ENCODE assay signal across 21 mouse cellular contexts in the genomic region with DNA sequence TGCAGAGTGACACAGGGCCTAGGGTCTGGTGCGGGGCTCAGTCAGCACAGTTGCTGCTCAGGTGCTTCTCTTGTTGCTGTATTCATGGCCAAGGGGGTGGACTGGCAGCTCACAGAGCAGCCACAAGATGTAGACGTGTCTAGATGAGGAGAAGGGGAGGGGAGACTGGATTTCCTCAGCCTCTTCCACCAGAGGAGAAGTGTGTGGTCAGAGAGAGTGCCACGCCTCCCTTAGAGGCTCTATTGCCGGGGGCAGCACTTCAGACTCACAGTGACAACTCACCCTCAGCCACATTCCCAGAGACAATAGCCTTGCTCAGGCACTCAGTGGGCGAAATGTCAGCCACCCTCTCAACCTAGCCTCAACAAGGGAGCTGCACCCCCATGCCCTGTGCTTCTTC. TPM values are rescaled to one million over a fixed set of nuclear protein-coding genes. Genes with fewer than 3 reads are reported as not detected.
DNase-seq lines count a peak whose midpoint lies in the region; ATAC-seq and TF ChIP-seq lines count a peak whose summit lies in the region.
"Had no signal": no experiment of that assay in that cellular context is flagged by ENCODE, and none has a peak within 500 bp of the region (broad histone marks: within the 10 kb centered on the region; RNA-seq: fewer than 3 reads in every experiment).

No protein-coding gene starts in this region.

- peaks cover 39% of the 10 kb centered on the region for H3K4me1 ChIP-seq in heart, embryonic 10.5 days
- peaks cover 10% of the 10 kb centered on the region; the same call in 1 of the 2 replicates for H3K4me1 ChIP-seq in lung, postnatal 0 days (ENCODE audit: insufficient read depth, low read depth, low read length)
- H3K4me1 ChIP-seq in ES-Bruce4 (ENCODE audit: control insufficient read depth, insufficient read depth, low read length) = peaks cover 6% of the 10 kb centered on the region
- H3K4me1 ChIP-seq: embryonic facial prominence, embryonic 12.5 days had no signal

- no peaks in the 10 kb centered on the region for H3K9me3 ChIP-seq in heart, embryonic 10.5 days
- no peaks in the 10 kb centered on the region for H3K9me3 ChIP-seq in lung, postnatal 0 days (ENCODE audit: low read length)
- H3K9me3 ChIP-seq in ES-Bruce4 (replicated peaks; ENCODE audit: control insufficient read depth, insufficient read depth, low read length, poor library complexity, severe bottlenecking) = no peaks in the 10 kb centered on the region
- H3K9me3 ChIP-seq: embryonic facial prominence, embryonic 12.5 days; forebrain, embryonic 15.5 days; hindbrain, embryonic 15.5 days had no signal

- no peaks in the 10 kb centered on the region for H3K27me3 ChIP-seq in heart, embryonic 10.5 days (ENCODE audit: insufficient read depth, poor library complexity, severe bottlenecking)
- no peaks in the 10 kb centered on the region for H3K27me3 ChIP-seq in lung, postnatal 0 days (replicated peaks; ENCODE audit: insufficient read depth, low read length)
- no peaks in the 10 kb centered on the region for H3K27me3 ChIP-seq in ES-Bruce4 (ENCODE audit: control insufficient read depth, insufficient read depth, low read length, poor library complexity, severe bottlenecking)
- H3K27me3 ChIP-seq: CH12.LX; embryonic facial prominence, embryonic 12.5 days; forebrain, embryonic 15.5 days; hindbrain, embryonic 15.5 days had no signal

- no peak overlapping the region for H3K9ac ChIP-seq in lung, postnatal 0 days (replicated peaks; ENCODE audit: low read depth)
- no peak overlapping the region for H3K9ac ChIP-seq in ES-Bruce4 (ENCODE audit: low read depth, poor library complexity, severe bottlenecking)
- H3K9ac ChIP-seq: embryonic facial prominence, embryonic 12.5 days; forebrain, embryonic 15.5 days; hindbrain, embryonic 15.5 days had no signal

- H3K4me2 ChIP-seq in lung, postnatal 0 days (replicated peaks; ENCODE audit: low read depth, low read length) = no peak overlapping the region
- H3K4me2 ChIP-seq: embryonic facial prominence, embryonic 12.5 days; forebrain, embryonic 15.5 days; hindbrain, embryonic 15.5 days had no signal

- no peak for TF ChIP-seq CTCF in lung, postnatal 0 days (IDR thresholded peaks at IDR 0.05)
- TF ChIP-seq CTCF in ES-Bruce4 (IDR thresholded peaks at IDR 0.05; ENCODE audit: low read depth, low read length) = no peak

- no peak for TF ChIP-seq EP300 in lung, postnatal 0 days (IDR thresholded peaks at IDR 0.05)
- 0 out of 2 replicates have a peak, but pooled peaks have one; percentile 31 for TF ChIP-seq EP300 in ES-Bruce4 (IDR thresholded peaks at IDR 0.05; ENCODE audit: insufficient read depth, low read depth, low read length)

- DNase-seq in heart, embryonic 10.5 days (ENCODE audit: low spot score) = no peak
- DNase-seq in heart, postnatal 25 days (ENCODE audit: low spot score) = no peak
- DNase-seq in lung, postnatal 0 days (ENCODE audit: low spot score) = peak; percentile 55
- no peak for DNase-seq in lung, postnatal 10 days
- DNase-seq: cerebellum, adult 11-12 months; cerebellum, adult 9-10 months; gastrocnemius, postnatal 25 days had no signal

- H3K4me3 ChIP-seq in heart, embryonic 10.5 days = no peak overlapping the region
- no peak overlapping the region for H3K4me3 ChIP-seq in lung, postnatal 0 days (ENCODE audit: low read depth, low read length)
- H3K4me3 ChIP-seq in ES-Bruce4 (ENCODE audit: low read depth, low read length) = no peak overlapping the region
- H3K4me3 ChIP-seq: embryonic facial prominence, embryonic 12.5 days; forebrain, embryonic 15.5 days; hindbrain, embryonic 15.5 days had no signal

- H3K27ac ChIP-seq in heart, embryonic 10.5 days = peak overlapping the region; percentile 59
- no peak overlapping the region for H3K27ac ChIP-seq in lung, postnatal 0 days (ENCODE audit: low read length)
- no peak overlapping the region for H3K27ac ChIP-seq in ES-Bruce4 (ENCODE audit: insufficient read depth, low read length)
- H3K27ac ChIP-seq: embryonic facial prominence, embryonic 12.5 days; forebrain, embryonic 15.5 days; hindbrain, embryonic 15.5 days had no signal

- 61% methylated on average over 5 of the region's 5 CpGs for WGBS in heart, embryonic 10.5 days
- WGBS in lung, postnatal 0 days = 56% methylated on average over 5 of the region's 5 CpGs

- peaks cover 64% of the 10 kb centered on the region for H3K36me3 ChIP-seq in heart, embryonic 10.5 days
- H3K36me3 ChIP-seq in lung, postnatal 0 days (ENCODE audit: insufficient read depth, low read length) = 0 out of 2 replicates have a peak, but pooled peaks cover 6% of the 10 kb centered on the region
- peaks cover 3% of the 10 kb centered on the region; the same call in 1 of the 2 replicates for H3K36me3 ChIP-seq in ES-Bruce4 (ENCODE audit: control insufficient read depth, insufficient read depth, low read length, poor library complexity, severe bottlenecking)

- ATAC-seq in lung, postnatal 0 days = peak; percentile 64
- ATAC-seq in megakaryocyte progenitor cell, adult 5-6 weeks (replicated peaks; ENCODE audit: poor library complexity) = peak; percentile 53; the same call in 1 of the 2 replicates
- no peak for ATAC-seq in inflammation-experienced regulatory T-cells, adult 6 months
- ATAC-seq: forebrain, embryonic 15.5 days had no signal

- no peak for TF ChIP-seq POLR2A in ES-Bruce4 (IDR thresholded peaks at IDR 0.05; ENCODE audit: insufficient read depth, low read length)

- intact Hi-C loops in heart, postnatal 25 days (cut with DNase I) = loop anchor here (10.0 kb wide), 1 partner anchor 130 kb away; a partner anchor contains a TSS

RNA-seq across cellular contexts. Expression of a gene that starts 11.8 kb away (rescaled TPM):
- 0.20 and 0.59 TPM in 2 replicates for polyA plus RNA-seq in heart, embryonic 10.5 days (2016; fragmentation: Nextera tagmentation; extraction: Ambion mirVana)
- not detected for total RNA-seq in heart, postnatal 25 days (2021)
- not detected in 2 replicates for polyA plus RNA-seq in lung, postnatal 0 days (2015; fragmentation: Nextera tagmentation; extraction: Ambion mirVana)
- 0.91 TPM in 1 of 2 replicates, not detected in the other for polyA plus RNA-seq in ES-Bruce4 (2011; ENCODE audit: insufficient read depth, insufficient read length, low read depth, missing spikeins)
- not detected in 2 replicates for total RNA-seq in megakaryocyte progenitor cell, adult 5-6 weeks (2015)
- total RNA-seq in megakaryocyte progenitor cell, adult 5-6 weeks (2017) = not detected in 2 replicates
- not detected for polyA plus RNA-seq in inflammation-experienced regulatory T-cells, adult 6 months (2017; shearing (Covaris generic))
- total RNA-seq: adrenal gland, postnatal 14 days; CH12.LX; gastrocnemius, postnatal 25 days; heart, postnatal 36 days had no signal
- polyA plus RNA-seq: cortical plate, adult 2 months; embryonic facial prominence, embryonic 12.5 days; forebrain, embryonic 11.5 days; forebrain, embryonic 15.5 days; frontal cortex, adult 2 months; heart, embryonic 16.5 days; hindbrain, embryonic 11.5 days; hindbrain, embryonic 15.5 days had no signal

RNA-seq across cellular contexts. Expression of a gene that starts 49.1 kb away (rescaled TPM):
- polyA plus RNA-seq in heart, embryonic 10.5 days (2016; fragmentation: Nextera tagmentation; extraction: Ambion mirVana) = not detected in 2 replicates
- under 1 TPM in 1 of 2 experiments, not detected in 1; 0.06 TPM for total RNA-seq in heart, postnatal 25 days (2021)
- polyA plus RNA-seq in lung, postnatal 0 days (2015; fragmentation: Nextera tagmentation; extraction: Ambion mirVana) = 0.02 and 0.07 TPM in 2 replicates
- 0.27 and 0.30 TPM in 2 replicates for polyA plus RNA-seq in ES-Bruce4 (2011; ENCODE audit: insufficient read depth, insufficient read length, low read depth, missing spikeins)
- total RNA-seq in megakaryocyte progenitor cell, adult 5-6 weeks (2015) = 0.05 and 0.12 TPM in 2 replicates
- total RNA-seq in megakaryocyte progenitor cell, adult 5-6 weeks (2017) = not detected in 2 replicates
- 10 to 100 TPM in 1 of 3 experiments, 1 to 10 TPM in 2; 3.2 to 23.9 (median 7.7) TPM for polyA plus RNA-seq in inflammation-experienced regulatory T-cells, adult 6 months (2017; shearing (Covaris generic))
- total RNA-seq: gastrocnemius, postnatal 25 days had no signal
- polyA plus RNA-seq: forebrain, embryonic 11.5 days had no signal

RNA-seq across cellular contexts. Expression of a gene that starts 57.4 kb away (rescaled TPM):
- 9.2 and 16.0 TPM in 2 replicates for polyA plus RNA-seq in heart, embryonic 10.5 days (2016; fragmentation: Nextera tagmentation; extraction: Ambion mirVana)
- total RNA-seq in heart, postnatal 25 days (2021) = 1 to 10 TPM; 7.3 to 8.1 TPM
- polyA plus RNA-seq in lung, postnatal 0 days (2015; fragmentation: Nextera tagmentation; extraction: Ambion mirVana) = 10.8 and 11.9 TPM in 2 replicates
- polyA plus RNA-seq in ES-Bruce4 (2011; ENCODE audit: insufficient read depth, insufficient read length, low read depth, missing spikeins) = 12.6 and 14.9 TPM in 2 replicates
- 0.47 and 0.56 TPM in 2 replicates for total RNA-seq in megakaryocyte progenitor cell, adult 5-6 weeks (2015)
- total RNA-seq in megakaryocyte progenitor cell, adult 5-6 weeks (2017) = 0.54 TPM in 2 replicates
- polyA plus RNA-seq in inflammation-experienced regulatory T-cells, adult 6 months (2017; shearing (Covaris generic)) = 10 to 100 TPM; 22.1 to 32.7 (median 24.1) TPM
